Mouse (Mus musculus): Measurements from ENCODE around the gene Tmem184b. TPM values are rescaled to one million over a fixed set of nuclear protein-coding genes. Genes with fewer than 3 reads are reported as not detected.

Tmem184b gene
- polyA plus RNA-seq, 1 experiment from 2014 or later, result 55.0 TPM

- Histone ChIP-seq H3K4me3 (ENCODE audit: low read depth, low read length) (no peak overlapping the region), H3K4me1 (ENCODE audit: control insufficient read depth, insufficient read depth, low read length) (peaks cover 10% of the 10 kb centered on the region), H3K27me3 (ENCODE audit: control insufficient read depth, insufficient read depth, low read length) (no peaks in the 10 kb centered on the region), H3K9me3 (replicated peaks; ENCODE audit: control insufficient read depth, low read length) (no peaks in the 10 kb centered on the region), H3K36me3 (ENCODE audit: control insufficient read depth, insufficient read depth, low read length) (no peaks in the 10 kb centered on the region), H3K4me2 (no peak overlapping the region), H3K27ac (ENCODE audit: low read depth, low read length) (no peak overlapping the region), H3K9ac (ENCODE audit: low read depth, low read length) (no peak overlapping the region)
- 66% methylated on average over 10 of the region's 10 CpGs for WGBS (ENCODE audit: insufficient replicate concordance)
- ATAC-seq (replicated peaks; ENCODE audit: insufficient number of reproducible peaks, low FRiP score, low TSS enrichment), result no peak
These were observed 8.1 kb upstream of the Tmem184b start for GRCm38 (mm10) chr15:79411363-79412065.

- peaks cover 10% of the 10 kb centered on the region for H3K4me1 ChIP-seq (ENCODE audit: control insufficient read depth, insufficient read depth, low read length)
- no peaks in the 10 kb centered on the region for H3K27me3 ChIP-seq (ENCODE audit: control insufficient read depth, insufficient read depth, low read length)
- H3K4me3 ChIP-seq (ENCODE audit: low read depth, low read length), result no peak overlapping the region
- 80% methylated on average over 4 of the region's 4 CpGs for WGBS (ENCODE audit: insufficient replicate concordance)
- ATAC-seq (replicated peaks; ENCODE audit: insufficient number of reproducible peaks, low FRiP score, low TSS enrichment), result no peak; the same call in 1 of the 2 replicates
- H3K36me3 ChIP-seq (ENCODE audit: control insufficient read depth, insufficient read depth, low read length), result no peaks in the 10 kb centered on the region
- H3K4me2 ChIP-seq, result no peak overlapping the region
- no peak overlapping the region for H3K27ac ChIP-seq (ENCODE audit: low read depth, low read length)
- no peaks in the 10 kb centered on the region for H3K9me3 ChIP-seq (replicated peaks; ENCODE audit: control insufficient read depth, low read length)
- no peak overlapping the region for H3K9ac ChIP-seq (ENCODE audit: low read depth, low read length)
These were observed 5.8 kb upstream of the Tmem184b start for GRCm38 (mm10) chr15:79409077-79409573.

- Histone ChIP-seq H3K4me1 (ENCODE audit: control insufficient read depth, insufficient read depth, low read length) (peaks cover 19% of the 10 kb centered on the region), H3K4me3 (ENCODE audit: low read depth, low read length) (no peak overlapping the region), H3K36me3 (ENCODE audit: control insufficient read depth, insufficient read depth, low read length) (no peaks in the 10 kb centered on the region), H3K9me3 (replicated peaks; ENCODE audit: control insufficient read depth, low read length) (no peaks in the 10 kb centered on the region), H3K9ac (ENCODE audit: low read depth, low read length) (no peak overlapping the region), H3K27me3 (ENCODE audit: control insufficient read depth, insufficient read depth, low read length) (no peaks in the 10 kb centered on the region), H3K27ac (ENCODE audit: low read depth, low read length) (no peak overlapping the region), H3K4me2 (no peak overlapping the region)
- ATAC-seq (replicated peaks; ENCODE audit: insufficient number of reproducible peaks, low FRiP score, low TSS enrichment), result no peak
- 75% methylated on average over 4 of the region's 4 CpGs for WGBS (ENCODE audit: insufficient replicate concordance)
These were observed 3.2 kb upstream of the Tmem184b start for GRCm38 (mm10) chr15:79406564-79406963.

DNA sequence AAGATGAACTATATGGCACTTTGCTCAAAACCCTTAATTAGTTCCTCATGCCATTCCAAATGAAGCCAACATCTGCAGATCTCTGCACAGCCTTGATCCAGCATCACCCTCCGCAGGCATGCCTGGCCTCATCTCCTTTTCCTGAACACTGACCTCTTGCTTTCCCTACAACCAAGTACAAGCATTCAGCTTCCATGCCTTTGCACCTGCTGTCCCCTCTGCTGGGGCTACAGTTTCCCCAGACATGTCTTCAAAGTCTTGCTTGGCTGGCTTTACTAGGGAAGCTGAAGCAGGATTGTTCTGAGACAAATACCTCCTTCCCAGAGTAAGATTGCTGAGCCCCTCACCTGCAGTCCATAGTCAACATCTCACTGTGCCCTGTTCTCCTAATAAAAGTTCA is 908 bp upstream of the Tmem184b start:
- ATAC-seq (replicated peaks; ENCODE audit: insufficient number of reproducible peaks, low FRiP score, low TSS enrichment), result no peak
- WGBS (ENCODE audit: insufficient replicate concordance), result 69% methylated on average over 1 of the region's 1 CpGs
- no peaks in the 10 kb centered on the region for H3K36me3 ChIP-seq (ENCODE audit: control insufficient read depth, insufficient read depth, low read length)
- no peak overlapping the region; the same call in 1 of the 2 replicates for H3K4me2 ChIP-seq
- no peak overlapping the region for H3K4me3 ChIP-seq (ENCODE audit: low read depth, low read length)
- H3K27me3 ChIP-seq (ENCODE audit: control insufficient read depth, insufficient read depth, low read length), result no peaks in the 10 kb centered on the region
- H3K9ac ChIP-seq (ENCODE audit: low read depth, low read length), result no peak overlapping the region
- peaks cover 41% of the 10 kb centered on the region for H3K4me1 ChIP-seq (ENCODE audit: control insufficient read depth, insufficient read depth, low read length)
- H3K27ac ChIP-seq (ENCODE audit: low read depth, low read length), result no peak overlapping the region
- H3K9me3 ChIP-seq (replicated peaks; ENCODE audit: control insufficient read depth, low read length), result no peaks in the 10 kb centered on the region

DNA sequence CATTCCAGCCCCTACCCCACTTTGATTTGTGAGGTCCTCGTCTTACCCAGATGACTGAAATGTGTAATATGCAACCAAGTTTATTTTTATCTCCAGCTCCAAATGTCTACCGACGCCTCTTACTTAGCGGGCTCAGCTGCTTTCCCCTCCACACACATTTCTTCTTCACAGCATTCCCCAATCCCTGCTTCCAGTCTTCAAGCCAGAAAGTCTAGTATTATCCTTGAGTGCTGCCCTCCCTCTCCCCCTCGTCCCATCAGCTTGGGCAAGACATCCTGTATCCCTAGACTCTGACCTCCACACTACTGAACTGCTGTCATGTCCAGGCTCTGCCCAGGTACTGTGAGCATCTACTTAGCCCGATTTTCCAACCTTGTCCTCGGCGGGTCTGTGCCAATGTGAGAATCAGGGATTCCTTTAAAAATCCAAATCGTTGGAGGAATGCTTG is 418 bp upstream of the Tmem184b start:
- Histone ChIP-seq H3K9me3 (replicated peaks; ENCODE audit: control insufficient read depth, low read length) (no peaks in the 10 kb centered on the region), H3K27me3 (ENCODE audit: control insufficient read depth, insufficient read depth, low read length) (no peaks in the 10 kb centered on the region), H3K27ac (ENCODE audit: low read depth, low read length) (no peak overlapping the region), H3K36me3 (ENCODE audit: control insufficient read depth, insufficient read depth, low read length) (no peaks in the 10 kb centered on the region), H3K4me2 (peak overlapping the region; percentile 88), H3K4me3 (ENCODE audit: low read depth, low read length) (peak overlapping the region; percentile 82), H3K4me1 (ENCODE audit: control insufficient read depth, insufficient read depth, low read length) (peaks cover 37% of the 10 kb centered on the region), H3K9ac (ENCODE audit: low read depth, low read length) (peak overlapping the region; percentile 92)
- 19% methylated on average over 9 of the region's 9 CpGs for WGBS (ENCODE audit: insufficient replicate concordance)
- no peak for ATAC-seq (replicated peaks; ENCODE audit: insufficient number of reproducible peaks, low FRiP score, low TSS enrichment)

- H3K27ac ChIP-seq (ENCODE audit: low read depth, low read length), result no peak overlapping the region
- ATAC-seq (replicated peaks; ENCODE audit: insufficient number of reproducible peaks, low FRiP score, low TSS enrichment), result no peak
- WGBS (ENCODE audit: insufficient replicate concordance), result 17% methylated on average over 5 of the region's 5 CpGs
- H3K27me3 ChIP-seq (ENCODE audit: control insufficient read depth, insufficient read depth, low read length), result no peaks in the 10 kb centered on the region
- H3K4me1 ChIP-seq (ENCODE audit: control insufficient read depth, insufficient read depth, low read length), result peaks cover 32% of the 10 kb centered on the region
- H3K36me3 ChIP-seq (ENCODE audit: control insufficient read depth, insufficient read depth, low read length), result 0 out of 2 replicates have a peak, but pooled peaks cover 3% of the 10 kb centered on the region
- peak overlapping the region; percentile 92 for H3K9ac ChIP-seq (ENCODE audit: low read depth, low read length)
- H3K9me3 ChIP-seq (replicated peaks; ENCODE audit: control insufficient read depth, low read length), result no peaks in the 10 kb centered on the region
- H3K4me2 ChIP-seq, result peak overlapping the region; percentile 88
- H3K4me3 ChIP-seq (ENCODE audit: low read depth, low read length), result peak overlapping the region; percentile 82
These were observed 1.2 kb downstream of the Tmem184b start for GRCm38 (mm10) chr15:79402176-79402575.

GRCm38 (mm10) chr15:79400975-79401365 is 2.4 kb downstream of the Tmem184b start:
- 56% methylated on average over 7 of the region's 7 CpGs for WGBS (ENCODE audit: insufficient replicate concordance)
- peak overlapping the region; percentile 58; the same call in 1 of the 2 replicates for H3K9ac ChIP-seq (ENCODE audit: low read depth, low read length)
- peak overlapping the region; percentile 14; the same call in 1 of the 2 replicates for H3K4me3 ChIP-seq (ENCODE audit: low read depth, low read length)
- H3K4me2 ChIP-seq, result peak overlapping the region; percentile 88
- 0 out of 2 replicates have a peak, but pooled peaks cover 3% of the 10 kb centered on the region for H3K36me3 ChIP-seq (ENCODE audit: control insufficient read depth, insufficient read depth, low read length)
- no peaks in the 10 kb centered on the region for H3K9me3 ChIP-seq (replicated peaks; ENCODE audit: control insufficient read depth, low read length)
- H3K27me3 ChIP-seq (ENCODE audit: control insufficient read depth, insufficient read depth, low read length), result no peaks in the 10 kb centered on the region
- ATAC-seq (replicated peaks; ENCODE audit: insufficient number of reproducible peaks, low FRiP score, low TSS enrichment), result no peak
- H3K4me1 ChIP-seq (ENCODE audit: control insufficient read depth, insufficient read depth, low read length), result peaks cover 35% of the 10 kb centered on the region
- peak overlapping the region; percentile 30 for H3K27ac ChIP-seq (ENCODE audit: low read depth, low read length)

GRCm38 (mm10) chr15:79400134-79400974 is 3.0 kb downstream of the Tmem184b start:
- H3K27me3 ChIP-seq (ENCODE audit: control insufficient read depth, insufficient read depth, low read length), result no peaks in the 10 kb centered on the region
- 0 out of 2 replicates have a peak, but pooled peaks cover 3% of the 10 kb centered on the region for H3K36me3 ChIP-seq (ENCODE audit: control insufficient read depth, insufficient read depth, low read length)
- no peak for ATAC-seq (replicated peaks; ENCODE audit: insufficient number of reproducible peaks, low FRiP score, low TSS enrichment)
- 54% methylated on average over 6 of the region's 6 CpGs for WGBS (ENCODE audit: insufficient replicate concordance)
- peak overlapping the region; percentile 58 for H3K9ac ChIP-seq (ENCODE audit: low read depth, low read length)
- H3K4me2 ChIP-seq, result peak overlapping the region; percentile 88
- H3K9me3 ChIP-seq (replicated peaks; ENCODE audit: control insufficient read depth, low read length), result no peaks in the 10 kb centered on the region
- H3K4me3 ChIP-seq (ENCODE audit: low read depth, low read length), result no peak overlapping the region; the same call in 1 of the 2 replicates
- peak overlapping the region; percentile 30; the same call in 1 of the 2 replicates for H3K27ac ChIP-seq (ENCODE audit: low read depth, low read length)
- H3K4me1 ChIP-seq (ENCODE audit: control insufficient read depth, insufficient read depth, low read length), result peaks cover 42% of the 10 kb centered on the region

Data from heart, embryonic 11.5 days (tissue).